Mouse (Mus musculus) kidney, embryonic 15.5 days (tissue): ENCODE results near the gene Gpn1. TPM values are rescaled to one million over a fixed set of nuclear protein-coding genes. Genes with fewer than 3 reads are reported as not detected.

Source experiments
- ATAC-seq: fragments of 200-750 bp; cut with Nextera tagmentation; replicated peaks from 2 replicates; pipeline ENCODE4 v1.8.0; 2017; ENCODE audit warnings: moderate TSS enrichment; ENCODE audit not compliant: low FRiP score
- H3K27ac ChIP-seq: fragments of 300-500 bp; sonication (generic); 2 replicates; pipeline ENCODE4 v1.5.1; 2015; ENCODE audit warnings: mild to moderate bottlenecking, inconsistent platforms
- H3K27me3 ChIP-seq: fragments of 300-500 bp; sonication (generic); 2 replicates; pipeline ENCODE4 v1.6.1; 2015; ENCODE audit warnings: inconsistent platforms
- H3K36me3 ChIP-seq: fragments of 300-500 bp; sonication (generic); 2 replicates; pipeline ENCODE4 v1.6.1; 2015; ENCODE audit warnings: inconsistent platforms
- H3K4me1 ChIP-seq: fragments of 300-500 bp; sonication (generic); 2 replicates; pipeline ENCODE4 v1.6.1; 2015; ENCODE audit warnings: inconsistent platforms
- H3K4me2 ChIP-seq: fragments of 300-500 bp; sonication (generic); 2 replicates; pipeline ENCODE4 v1.6.1; 2015; ENCODE audit warnings: moderate library complexity, mild to moderate bottlenecking, inconsistent platforms
- H3K4me3 ChIP-seq: fragments of 300-500 bp; sonication (generic); replicated peaks from 2 replicates; pipeline ENCODE4 v1.5.1; 2015; ENCODE audit warnings: mild to moderate bottlenecking, inconsistent platforms
- H3K9ac ChIP-seq: fragments of 300-500 bp; sonication (generic); 2 replicates; pipeline ENCODE4 v1.6.1; 2015; ENCODE audit warnings: mild to moderate bottlenecking, inconsistent platforms
- H3K9me3 ChIP-seq: fragments of 300-500 bp; sonication (generic); replicated peaks from 2 replicates; pipeline ENCODE4 v1.6.1; 2016; ENCODE audit warnings: inconsistent platforms
- WGBS: fragments of 180-500 bp; shearing (Covaris S2); methylation state at CpG from one replicate; pipeline ENCODE4 v1.1.7; 2015; ENCODE audit warnings: mixed read lengths; 5-methylcytosine and 5-hydroxymethylcytosine counted together
- polyA plus RNA-seq: library from polyadenylated mRNA; unstranded; fragments of >200 nt; fragmentation: Nextera tagmentation; extraction: Ambion mirVana; gene quantifications from 2 replicates; pipeline ENCODE4 v1.2.1, GENCODE M21; 2015

Gpn1 gene
- polyA plus RNA-seq, 1 experiment from 2014 or later = 72.3 TPM

DNA sequence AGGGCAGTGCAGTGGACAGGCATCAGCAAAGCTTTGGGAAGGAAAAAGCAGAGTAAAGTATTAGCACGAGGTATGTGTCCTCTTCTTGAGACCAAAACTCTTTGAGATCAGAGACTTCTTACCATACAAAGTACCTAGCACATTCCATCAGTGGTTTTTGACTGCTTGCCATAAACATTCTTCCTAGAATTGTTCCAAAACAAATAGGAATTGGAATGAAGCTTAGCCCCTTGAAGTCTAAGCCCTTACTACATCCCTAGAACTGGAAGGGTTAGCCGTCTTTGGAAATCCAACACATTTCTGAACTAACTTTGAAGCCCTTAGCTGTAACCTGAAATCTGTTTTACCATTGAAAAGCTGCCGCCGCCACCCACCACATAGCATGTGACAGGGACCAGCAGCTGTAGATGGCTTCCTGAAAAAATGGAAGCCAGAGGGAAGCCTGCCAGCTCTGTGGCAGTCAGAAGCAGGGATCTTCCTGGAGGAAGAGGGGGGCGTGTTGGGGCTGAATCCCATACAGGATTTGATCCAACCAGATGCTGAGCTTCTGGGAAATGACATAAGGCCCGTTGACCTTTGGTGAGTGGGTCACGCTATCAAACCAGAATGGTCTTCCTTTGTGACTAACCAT, 67.6 kb downstream of the Gpn1 start:
- Histone ChIP-seq H3K27ac (peak overlapping the region; percentile 7), H3K9ac (no peak overlapping the region)

More for the DNA sequence above, 67.6 kb downstream of the Gpn1 start:
- Histone ChIP-seq H3K4me2 (no peak overlapping the region), H3K4me1 (peaks cover 34% of the 10 kb centered on the region), H3K36me3 (peaks cover 30% of the 10 kb centered on the region), H3K27me3 (no peaks in the 10 kb centered on the region), H3K9me3 (no peaks in the 10 kb centered on the region), H3K4me3 (no peak overlapping the region)
- 76% methylated on average over 7 of the region's 7 CpGs for WGBS
- ATAC-seq = no peak

Other genes with a start within 250 kb of the Gpn1 start
- gene Krtcap3, start 243.1 kb upstream of the Gpn1 start, polyA plus RNA-seq = 21.5 and 25.1 TPM in 2 replicates
- gene Ift172, start 203.6 kb upstream of the Gpn1 start, polyA plus RNA-seq = 36.3 and 36.9 TPM in 2 replicates
- gene Fndc4, start 198.7 kb upstream of the Gpn1 start, polyA plus RNA-seq = 42.3 and 46.2 TPM in 2 replicates
- gene Gckr, start 197.3 kb upstream of the Gpn1 start, polyA plus RNA-seq = 0.21 and 0.70 TPM in 2 replicates
- gene Zfp512, start 42.3 kb upstream of the Gpn1 start, polyA plus RNA-seq = 48.5 and 60.2 TPM in 2 replicates
- gene 4930548H24Rik, start 9.0 kb upstream of the Gpn1 start, polyA plus RNA-seq = not detected in 2 replicates
- 36.7 and 38.9 TPM in 2 replicates for gene Slc4a1ap, start 32.3 kb downstream of the Gpn1 start, polyA plus RNA-seq
- 24.7 and 28.9 TPM in 2 replicates for gene Supt7l, start 33.1 kb downstream of the Gpn1 start, polyA plus RNA-seq
- 272 and 284 TPM in 2 replicates for gene Mrpl33, start 102.2 kb downstream of the Gpn1 start, polyA plus RNA-seq
- gene Rbks, start 202.9 kb downstream of the Gpn1 start, polyA plus RNA-seq = 4.5 and 5.5 TPM in 2 replicates
- gene Babam2, start 202.9 kb downstream of the Gpn1 start, polyA plus RNA-seq = 76.7 and 83.2 TPM in 2 replicates